Mouse (Mus musculus) midbrain, postnatal 0 days (tissue): Measurements from ENCODE around the gene Klrb1f. TPM values are rescaled to one million over a fixed set of nuclear protein-coding genes. Genes with fewer than 3 reads are reported as not detected.
A peak's percentile ranks its signal among the peaks of the same experiment; 100 is the strongest.

ENCODE experiments used
- ATAC-seq: fragments of 200-750 bp; cut with Nextera tagmentation; 2 replicates; pipeline ENCODE4 v1.8.0; 2017; ENCODE audit warnings: moderate number of reproducible peaks, mild to moderate bottlenecking, moderate TSS enrichment, moderate library complexity; ENCODE audit not compliant: low FRiP score
- DNase-seq: peaks from one replicate; pipeline ENCODE4 v3.0.0-alpha.2; 2015; ENCODE audit warnings: low spot score
- H3K27ac ChIP-seq: fragments of 300-500 bp; sonication (generic); 2 replicates; pipeline ENCODE4 v1.5.1; 2014; ENCODE audit warnings: low read depth, mild to moderate bottlenecking, low read length, mixed read lengths
- H3K27me3 ChIP-seq: fragments of 300-500 bp; sonication (generic); 2 replicates; pipeline ENCODE4 v1.6.1; 2014; ENCODE audit warnings: low read length, control low read depth, mixed read lengths; ENCODE audit not compliant: insufficient read depth
- H3K36me3 ChIP-seq: fragments of 300-500 bp; sonication (generic); 2 replicates; pipeline ENCODE4 v1.6.1; 2014; ENCODE audit warnings: low read length, control low read depth, mixed read lengths; ENCODE audit not compliant: insufficient read depth
- H3K4me1 ChIP-seq: fragments of 300-500 bp; sonication (generic); 2 replicates; pipeline ENCODE4 v1.6.1; 2014; ENCODE audit warnings: mild to moderate bottlenecking, control low read depth, antibody characterized with exemption, low read length, mixed read lengths; ENCODE audit not compliant: insufficient read depth
- H3K4me2 ChIP-seq: fragments of 300-500 bp; sonication (generic); 2 replicates; pipeline ENCODE4 v1.6.1; 2014; ENCODE audit warnings: low read depth, mild to moderate bottlenecking, low read length, mixed read lengths; ENCODE audit not compliant: poor library complexity, severe bottlenecking
- H3K4me3 ChIP-seq: fragments of 300-500 bp; sonication (generic); 2 replicates; pipeline ENCODE4 v1.5.1; 2014; ENCODE audit warnings: low read depth, mild to moderate bottlenecking, low read length, moderate library complexity
- H3K9ac ChIP-seq: fragments of 300-500 bp; sonication (generic); replicated peaks from 2 replicates; pipeline ENCODE4 v1.6.1; 2014; ENCODE audit warnings: mild to moderate bottlenecking, low read length, moderate library complexity, mixed read lengths; ENCODE audit not compliant: poor library complexity, severe bottlenecking
- H3K9me3 ChIP-seq: fragments of 300-500 bp; sonication (generic); 2 replicates; pipeline ENCODE4 v1.6.1; 2016; ENCODE audit warnings: low read length, control low read depth
- CTCF ChIP-seq: IDR thresholded peaks from 2 replicates; pipeline ENCODE4 v1.5.1; 2016; ENCODE audit warnings: antibody characterized with exemption, mild to moderate bottlenecking
- WGBS: fragments of 180-500 bp; shearing (Covaris S2); extraction: QIAGEN DNeasy Blood & Tissue Kit; methylation state at CpG from one replicate; pipeline ENCODE4 v1.1.7; 2014; 5-methylcytosine and 5-hydroxymethylcytosine counted together
- polyA plus RNA-seq: library from polyadenylated mRNA; unstranded; fragments of >200 nt; fragmentation: Nextera tagmentation; extraction: Ambion mirVana; gene quantifications from 2 replicates; pipeline ENCODE4 v1.2.1, GENCODE M21; 2015
- total RNA-seq: library from RNA; depleted of rRNA; stranded (reverse); fragments of >200 nt; gene quantifications from 2 replicates; pipeline ENCODE4 v1.2.3, GENCODE M21; 2014

Klrb1f gene
- total and polyA plus RNA-seq, 2 experiments from 2014 or later, result 0.46 to 0.93 TPM

GRCm38 (mm10) chr6:129041470-129041869 lies 4.2 kb upstream of the Klrb1f start:
- no peaks in the 10 kb centered on the region for H3K4me1 ChIP-seq
- TF ChIP-seq CTCF, result no peak
- WGBS, result 95% methylated on average over 2 of the region's 2 CpGs

GRCm38 (mm10) chr6:129042470-129042869 lies 3.2 kb upstream of the Klrb1f start:
- ATAC-seq, result no peak
- Histone ChIP-seq H3K9ac (no peak overlapping the region), H3K36me3 (no peaks in the 10 kb centered on the region), H3K27ac (no peak overlapping the region), H3K9me3 (no peaks in the 10 kb centered on the region), H3K4me1 (no peaks in the 10 kb centered on the region), H3K4me3 (no peak overlapping the region), H3K4me2 (no peak overlapping the region), H3K27me3 (no peaks in the 10 kb centered on the region)
- no peak for DNase-seq
- TF ChIP-seq CTCF, result no peak

More at GRCm38 (mm10) chr6:129041470-129041869, 4.2 kb upstream of the Klrb1f start:
- Histone ChIP-seq H3K27ac (no peak overlapping the region), H3K9me3 (no peaks in the 10 kb centered on the region), H3K4me3 (no peak overlapping the region), H3K4me2 (no peak overlapping the region), H3K36me3 (no peaks in the 10 kb centered on the region), H3K9ac (no peak overlapping the region), H3K27me3 (no peaks in the 10 kb centered on the region)
- DNase-seq, result no peak
- no peak for ATAC-seq

- Histone ChIP-seq H3K9ac (no peak overlapping the region), H3K4me2 (no peak overlapping the region), H3K4me3 (no peak overlapping the region), H3K9me3 (no peaks in the 10 kb centered on the region), H3K4me1 (no peaks in the 10 kb centered on the region), H3K27me3 (no peaks in the 10 kb centered on the region), H3K36me3 (no peaks in the 10 kb centered on the region), H3K27ac (no peak overlapping the region)
- no peak for DNase-seq
- ATAC-seq, result no peak
- 42% methylated on average over 4 of the region's 4 CpGs for WGBS
- no peak for TF ChIP-seq CTCF
These were observed 2.7 kb downstream of the Klrb1f start for GRCm38 (mm10) chr6:129048381-129048780.

- no peak; the same call in 1 of the 2 replicates for TF ChIP-seq CTCF
- Histone ChIP-seq H3K9ac (peak overlapping the region; percentile 59), H3K9me3 (no peaks in the 10 kb centered on the region), H3K4me1 (no peaks in the 10 kb centered on the region), H3K36me3 (no peaks in the 10 kb centered on the region), H3K27me3 (no peaks in the 10 kb centered on the region), H3K4me2 (peak overlapping the region; percentile 59), H3K4me3 (peak overlapping the region; percentile 37), H3K27ac (no peak overlapping the region)
- DNase-seq, result peak; percentile 64
- ATAC-seq, result peak; percentile 92
- 1% methylated on average over 13 of the region's 13 CpGs for WGBS
These were observed 3.3 kb downstream of the Klrb1f start for GRCm38 (mm10) chr6:129048857-129049473.

GRCm38 (mm10) chr6:129049596-129050251 lies 4.0 kb downstream of the Klrb1f start:
- H3K27me3 ChIP-seq, result no peaks in the 10 kb centered on the region
- H3K9ac ChIP-seq, result peak overlapping the region; percentile 37; the same call in 1 of the 2 replicates
- TF ChIP-seq CTCF, result no peak
- ATAC-seq (no peak), DNase-seq (peak; percentile 5)
- H3K4me2 ChIP-seq, result peak overlapping the region; percentile 48
- H3K9me3 ChIP-seq, result no peaks in the 10 kb centered on the region
- WGBS, result under 1% methylated on average over 8 of the region's 8 CpGs
- no peaks in the 10 kb centered on the region for H3K4me1 ChIP-seq
- peak overlapping the region; percentile 31 for H3K4me3 ChIP-seq
- no peaks in the 10 kb centered on the region for H3K36me3 ChIP-seq
- H3K27ac ChIP-seq, result 0 out of 2 replicates have a peak overlapping the region, but pooled peaks have one; percentile 32

- DNase-seq (no peak), ATAC-seq (no peak)
- WGBS, result 84% methylated on average over 3 of the region's 3 CpGs
- no peaks in the 10 kb centered on the region for H3K27me3 ChIP-seq
- H3K4me2 ChIP-seq, result no peak overlapping the region
- no peak overlapping the region for H3K9ac ChIP-seq
- TF ChIP-seq CTCF, result no peak
- no peak overlapping the region for H3K27ac ChIP-seq
- H3K9me3 ChIP-seq, result no peaks in the 10 kb centered on the region
- H3K4me1 ChIP-seq, result no peaks in the 10 kb centered on the region
- H3K36me3 ChIP-seq, result no peaks in the 10 kb centered on the region
- no peak overlapping the region for H3K4me3 ChIP-seq
These were observed 5.4 kb downstream of the Klrb1f start for GRCm38 (mm10) chr6:129051086-129051485.
